Mouse (Mus musculus) ovary, postnatal 10 days (tissue): ENCODE measurements around the gene Itgad.

Experiments
- DNase-seq: peaks from one replicate; pipeline ENCODE4 v3.0.0; 2022; ENCODE audit warnings: low spot score

The Itgad gene

GRCm38 (mm10) chr7:128244410-128245025, 90.3 kb downstream of the Itgad start:
- DNase-seq: no peak

GRCm38 (mm10) chr7:128245547-128245946, 91.4 kb downstream of the Itgad start:
- no peak for DNase-seq

GRCm38 (mm10) chr7:128246496-128247391, 92.6 kb downstream of the Itgad start, which contains the start of gene Tgfb1i1:
Tgfb1i1 (plus strand) TSS chr7:128246812.
- peak; percentile 45 for DNase-seq

DNA sequence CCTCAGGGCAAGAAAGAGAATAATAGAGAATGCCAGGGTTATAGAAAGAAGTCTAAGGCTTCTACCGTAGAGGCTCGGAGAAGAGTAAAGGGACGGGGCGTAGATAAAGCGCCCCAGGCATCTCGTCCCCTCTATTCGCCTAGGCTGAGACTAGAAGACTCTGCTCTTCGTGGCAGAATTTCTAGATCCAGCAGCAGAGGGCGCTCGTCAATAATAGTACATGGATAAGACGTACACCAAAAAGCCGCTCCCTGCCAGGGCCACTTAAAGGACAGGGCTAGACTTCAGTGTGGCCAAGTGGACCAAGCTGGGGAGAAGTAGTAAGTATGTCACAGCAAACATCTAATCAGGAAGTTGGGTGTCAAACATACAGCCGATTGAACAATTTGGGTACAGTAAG, 93.3 kb downstream of the Itgad start:
- peak; percentile 64 for DNase-seq

- DNase-seq: no peak
These were observed 94.2 kb downstream of the Itgad start for GRCm38 (mm10) chr7:128248081-128249042.

DNA sequence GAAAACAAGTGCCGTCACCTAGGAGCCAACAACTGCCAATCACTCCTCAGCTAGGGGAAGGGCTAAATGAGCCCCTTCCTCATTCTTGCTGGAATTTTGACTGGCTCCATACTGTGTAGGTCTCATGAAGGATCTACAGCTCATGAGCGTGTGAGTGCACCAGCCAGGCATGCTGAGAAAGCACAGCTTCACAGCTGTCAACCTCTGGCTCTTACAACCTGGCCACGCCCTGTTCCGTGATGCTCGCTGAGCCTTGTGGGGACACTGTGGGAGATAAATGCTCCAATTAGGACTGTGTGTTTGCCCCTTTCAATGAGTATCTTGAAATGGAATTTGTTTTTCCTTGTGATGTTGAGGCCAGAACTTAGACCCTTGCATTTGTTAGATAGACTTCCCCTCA, 95.8 kb downstream of the Itgad start:
- DNase-seq: no peak

DNA sequence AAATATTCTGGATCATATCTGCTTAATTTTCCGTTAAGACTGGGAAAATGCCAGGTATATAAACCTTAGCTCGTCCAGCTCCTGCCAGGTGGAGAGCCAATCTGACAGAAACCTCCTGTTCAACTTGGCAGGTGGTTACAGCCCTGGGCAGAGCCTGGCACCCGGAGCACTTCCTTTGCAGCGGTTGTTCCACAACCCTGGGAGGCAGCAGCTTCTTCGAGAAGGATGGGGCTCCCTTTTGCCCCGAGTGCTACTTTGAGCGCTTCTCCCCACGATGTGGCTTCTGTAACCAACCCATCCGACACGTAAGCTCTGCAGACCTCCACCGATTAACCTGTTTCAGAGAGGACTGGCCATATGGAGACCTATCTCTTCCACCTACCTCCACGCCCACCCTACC, 97.8 kb downstream of the Itgad start:
- no peak for DNase-seq

- DNase-seq: no peak
These were observed 98.4 kb downstream of the Itgad start for GRCm38 (mm10) chr7:128252609-128253008.

DNA sequence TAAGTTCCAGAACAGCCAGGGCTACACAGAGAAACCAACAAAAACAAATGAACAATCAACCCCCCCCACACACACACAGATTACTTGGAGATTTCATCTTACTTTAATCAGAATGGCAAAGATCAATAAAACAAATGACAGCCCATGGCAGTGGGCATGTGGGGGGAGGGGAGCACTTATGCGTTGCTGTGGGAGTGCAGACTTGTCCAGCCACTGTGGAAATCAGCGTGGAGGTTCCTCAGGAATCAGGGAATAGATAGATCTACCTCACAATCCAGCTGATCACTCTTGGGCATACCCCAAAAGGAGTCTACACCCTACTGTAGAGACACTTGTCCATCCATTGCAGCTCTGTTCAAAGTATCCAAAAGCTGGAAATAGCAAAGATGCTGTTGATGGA, 100.8 kb downstream of the Itgad start:
- DNase-seq: no peak

DNA sequence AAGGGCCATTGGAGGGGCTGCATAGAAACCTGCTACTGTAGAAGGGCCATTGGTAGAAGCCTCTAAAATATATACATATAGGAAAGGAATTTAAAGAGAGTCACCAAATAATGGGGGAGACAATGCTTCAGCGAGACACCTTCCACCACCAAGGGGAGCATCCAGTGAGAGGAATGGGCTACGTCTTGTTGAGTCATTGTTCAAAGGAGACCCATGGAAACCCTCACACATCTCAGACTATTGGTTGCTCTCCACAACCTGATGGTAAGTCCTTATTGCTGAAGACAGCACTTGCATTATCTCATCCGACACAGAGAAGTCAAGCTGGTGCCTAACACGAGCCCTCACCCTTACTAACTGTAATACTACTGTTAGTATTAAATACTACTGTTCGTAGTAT, 101.6 kb downstream of the Itgad start:
- no peak for DNase-seq

- no peak for DNase-seq
These were observed 102.7 kb downstream of the Itgad start for GRCm38 (mm10) chr7:128256783-128257334.

DNA sequence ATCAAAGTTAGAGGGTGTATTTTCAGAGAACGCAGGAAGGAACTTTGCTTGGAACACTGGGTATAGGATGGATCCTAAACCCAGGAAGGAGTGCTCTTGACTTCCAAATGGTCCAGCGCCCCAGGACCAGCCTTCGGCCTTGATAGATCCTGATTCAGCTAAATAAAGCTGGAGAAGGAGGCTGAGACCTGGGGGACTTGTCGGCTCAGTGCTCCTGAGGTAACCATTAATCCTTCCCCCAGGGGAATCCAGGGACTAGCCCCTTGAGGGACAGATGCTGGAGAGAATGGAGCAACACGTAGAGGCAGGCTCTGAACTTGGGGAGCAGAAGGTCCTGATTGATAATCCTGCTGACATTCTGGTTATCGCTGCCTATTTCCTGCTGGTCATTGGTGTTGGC, 111.2 kb downstream of the Itgad start, which contains the start of gene Slc5a2:
Slc5a2 (plus strand) TSS at position 247 of the 400 bp plus-strand sequence.
- DNase-seq: no peak

GRCm38 (mm10) chr7:128266056-128266455, 111.9 kb downstream of the Itgad start:
- DNase-seq: no peak

DNA sequence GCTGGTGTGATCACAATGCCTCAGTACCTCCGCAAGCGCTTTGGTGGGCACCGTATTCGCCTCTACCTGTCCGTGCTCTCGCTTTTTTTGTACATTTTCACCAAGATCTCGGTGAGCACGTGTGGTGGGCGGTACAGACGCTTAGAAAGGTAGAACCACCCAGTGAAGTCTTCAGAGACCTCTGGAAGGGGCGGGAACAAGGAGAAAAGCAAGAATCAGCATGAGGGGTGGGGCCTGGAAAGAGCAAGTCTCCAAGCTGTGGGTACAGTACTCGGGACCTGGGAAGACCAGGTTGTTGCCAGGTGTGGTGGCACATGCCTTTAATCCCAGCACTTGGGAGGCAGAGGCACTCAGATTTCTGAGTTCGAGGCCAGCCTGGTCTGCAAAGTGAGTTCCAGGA, 113.2 kb downstream of the Itgad start:
- DNase-seq: no peak

DNA sequence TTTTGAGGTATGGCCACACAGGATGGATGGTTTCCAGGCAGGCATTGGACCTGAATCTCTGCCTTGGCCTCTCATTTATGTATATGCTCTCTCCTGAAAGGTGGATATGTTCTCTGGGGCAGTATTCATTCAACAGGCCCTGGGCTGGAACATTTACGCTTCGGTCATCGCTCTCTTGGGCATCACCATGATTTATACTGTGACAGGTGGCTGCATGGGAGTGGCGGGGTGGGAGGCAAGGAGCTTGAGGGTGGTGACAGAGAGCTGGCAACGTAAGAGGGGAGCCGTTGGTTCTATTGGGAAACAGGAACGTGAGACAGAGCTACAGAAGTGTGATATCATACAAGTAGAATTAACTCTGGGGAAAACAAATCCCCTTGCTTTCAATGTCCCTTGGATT, 113.6 kb downstream of the Itgad start:
- DNase-seq: no peak

DNA sequence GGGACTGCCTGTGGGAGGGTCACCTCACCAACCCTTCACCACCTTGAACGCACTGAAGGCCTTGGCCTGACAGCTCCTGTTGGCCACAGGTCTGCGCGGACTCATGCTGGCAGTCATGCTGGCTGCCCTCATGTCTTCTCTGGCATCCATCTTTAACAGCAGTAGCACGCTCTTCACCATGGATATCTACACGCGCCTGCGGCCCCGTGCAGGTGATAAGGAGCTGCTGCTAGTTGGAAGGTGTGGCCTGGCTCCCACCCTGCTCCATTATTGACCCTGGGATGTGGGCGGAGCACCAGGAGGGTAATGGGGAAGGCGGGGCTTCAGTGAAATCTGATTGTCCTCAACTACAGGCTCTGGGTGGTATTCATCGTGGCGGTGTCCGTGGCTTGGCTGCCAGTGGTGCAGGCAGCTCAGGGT, 116.3 kb downstream of the Itgad start:
- DNase-seq: no peak

DNA sequence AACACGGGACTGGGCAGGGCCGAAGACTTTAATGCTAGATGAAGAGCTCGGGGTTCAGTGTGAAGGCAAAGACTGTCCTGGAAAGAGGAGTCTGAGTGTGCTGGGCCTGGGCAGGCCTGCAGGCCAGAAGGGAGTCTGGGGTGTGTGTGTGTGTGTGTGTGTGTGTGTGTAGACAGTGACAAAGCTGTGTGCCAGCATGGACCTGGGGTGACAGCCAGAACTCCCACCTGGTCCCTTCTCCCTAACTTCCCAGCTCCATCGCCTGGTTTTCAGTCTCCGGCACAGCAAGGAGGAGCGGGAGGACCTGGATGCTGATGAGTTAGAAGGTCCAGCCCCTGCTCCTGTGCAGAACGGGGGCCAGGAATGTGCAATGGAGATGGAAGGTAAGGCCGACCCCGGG, 117.3 kb downstream of the Itgad start:
- no peak for DNase-seq
